Mouse (Mus musculus) MEL (cell line): ENCODE data around the gene Nfix.

Experiments
- BHLHE40 ChIP-seq: IDR thresholded peaks from 2 replicates; pipeline ENCODE4 v1.6.1; 2012; ENCODE audit warnings: low read depth, mild to moderate bottlenecking, inconsistent platforms, low read length, improper control_type of control experiment, borderline replicate concordance
- CTCF ChIP-seq, 3 experiments: IDR thresholded peaks in 2 of 3; conservative IDR thresholded peaks in 1 of 3; 2 replicates each; pipeline ENCODE4 v1.5.1; 2011 to 2012; ENCODE audit warnings: low read length in 3 of 3, low read depth in 2 of 3, mild to moderate bottlenecking in 2 of 3, improper control_type of control experiment in 1 of 3, inconsistent platforms in 1 of 3, mixed read lengths in 1 of 3, moderate library complexity in 1 of 3; ENCODE audit not compliant: control insufficient read depth in 1 of 3, insufficient read depth in 1 of 3, poor library complexity in 1 of 3, severe bottlenecking in 1 of 3
- ELF1 ChIP-seq: IDR thresholded peaks from 2 replicates; pipeline ENCODE4 v1.6.1; 2014; ENCODE audit warnings: low read depth, mild to moderate bottlenecking, inconsistent platforms, low read length, improper control_type of control experiment, moderate library complexity
- EP300 ChIP-seq, 2 experiments: IDR thresholded peaks; 2 replicates each; pipeline ENCODE4 v1.6.1; 2011; ENCODE audit warnings: improper control_type of control experiment in 2 of 2, low read length in 2 of 2, low read depth in 1 of 2, mild to moderate bottlenecking in 1 of 2
- ETS1 ChIP-seq: IDR thresholded peaks from 2 replicates; pipeline ENCODE4 v1.6.1; 2012; ENCODE audit warnings: low read depth, mild to moderate bottlenecking, inconsistent platforms, low read length, improper control_type of control experiment, moderate library complexity
- HCFC1 ChIP-seq: IDR thresholded peaks from 2 replicates; pipeline ENCODE4 v1.6.1; 2012; ENCODE audit warnings: low read depth, mild to moderate bottlenecking, inconsistent platforms, low read length, improper control_type of control experiment, moderate library complexity
- MAZ ChIP-seq: IDR thresholded peaks from 2 replicates; pipeline ENCODE4 v1.6.1; 2012; ENCODE audit warnings: low read depth, mild to moderate bottlenecking, inconsistent platforms, low read length, improper control_type of control experiment
- MXI1 ChIP-seq: IDR thresholded peaks from 2 replicates; pipeline ENCODE4 v1.6.1; 2011; ENCODE audit warnings: mild to moderate bottlenecking, low read depth, low read length, improper control_type of control experiment
- NRF1 ChIP-seq: IDR thresholded peaks from 2 replicates; pipeline ENCODE4 v1.6.1; 2014; ENCODE audit warnings: low read depth, mild to moderate bottlenecking, inconsistent platforms, low read length, improper control_type of control experiment, moderate library complexity; ENCODE audit not compliant: poor library complexity, insufficient read depth, severe bottlenecking
- POLR2A ChIP-seq, 2 experiments: IDR thresholded peaks; 2 replicates each; pipeline ENCODE4 v1.6.1; 2011 to 2012; ENCODE audit warnings: low read length in 2 of 2, mild to moderate bottlenecking in 2 of 2, control low read depth in 1 of 2, improper control_type of control experiment in 1 of 2, low read depth in 1 of 2, moderate library complexity in 1 of 2; ENCODE audit not compliant: control insufficient read depth in 1 of 2, insufficient read depth in 1 of 2, poor library complexity in 1 of 2
- POLR2AphosphoS2 ChIP-seq: IDR thresholded peaks from 2 replicates; pipeline ENCODE4 v1.6.1; 2011; ENCODE audit warnings: low read length, improper control_type of control experiment
- TCF12 ChIP-seq: IDR thresholded peaks from 2 replicates; pipeline ENCODE4 v1.6.1; 2014; ENCODE audit warnings: low read depth, mild to moderate bottlenecking, inconsistent platforms, low read length, improper control_type of control experiment, moderate library complexity
- UBTF ChIP-seq: IDR thresholded peaks from 2 replicates; pipeline ENCODE4 v1.6.1; 2012; ENCODE audit warnings: low read depth, mild to moderate bottlenecking, inconsistent platforms, low read length, improper control_type of control experiment, moderate library complexity, borderline replicate concordance; ENCODE audit not compliant: insufficient read depth
- USF1 ChIP-seq: IDR thresholded peaks from 2 replicates; pipeline ENCODE4 v1.6.1; 2014; ENCODE audit warnings: low read depth, mild to moderate bottlenecking, inconsistent platforms, low read length, improper control_type of control experiment, moderate library complexity

- TF ChIP-seq POLR2AphosphoS2 (no peak), HCFC1 (no peak), POLR2A (IDR thresholded peaks at IDR 0.05; ENCODE audit: control insufficient read depth in 1 of 2, insufficient read depth in 1 of 2, low read depth in 1 of 2, low read length in 2 of 2, poor library complexity in 1 of 2) (no peak), CTCF (IDR thresholded peaks at IDR 0.05 in 2 of 3, conservative IDR thresholded peaks at IDR 0.05 in 1 of 3; ENCODE audit: control insufficient read depth in 1 of 3, insufficient read depth in 1 of 3, low read depth in 2 of 3, low read length in 3 of 3, poor library complexity in 1 of 3, severe bottlenecking in 1 of 3) (no peak), ETS1 (no peak), MAZ (no peak), MXI1 (no peak), TCF12 (no peak), NRF1 (no peak), EP300 (IDR thresholded peaks at IDR 0.05; ENCODE audit: low read depth in 1 of 2, low read length in 2 of 2) (no peak), ELF1 (no peak), UBTF (no peak), BHLHE40 (no peak), USF1 (no peak)
Observed at GRCm38 (mm10) chr8:84813830-84814229, 13.7 kb upstream of the Nfix start.
